Mouse (Mus musculus) G1E-ER4 (cell line): ENCODE measurements around the gene Prepl. TPM values are rescaled to one million over a fixed set of nuclear protein-coding genes. Genes with fewer than 3 reads are reported as not detected.

Source experiments
- GATA1 ChIP-seq: IDR thresholded peaks from one replicate; pipeline ENCODE4 v1.8.0; 2012; ENCODE audit warnings: low read length, inconsistent platforms
- polyA plus RNA-seq: library from polyadenylated mRNA; stranded (reverse); fragments of >175 nt; gene quantifications from 2 replicates; pipeline ENCODE4 v1.2.3, GENCODE M21; 2012

Gene Prepl
- polyA plus RNA-seq, 1 experiment, result 0.73 TPM

- TF ChIP-seq GATA1, result no peak
Observed at GRCm38 (mm10) chr17:85080781-85081180, 9.3 kb downstream of the Prepl start.

GRCm38 (mm10) chr17:85079276-85079675, 10.8 kb downstream of the Prepl start:
- no peak for TF ChIP-seq GATA1

GRCm38 (mm10) chr17:85074083-85074482, 16.0 kb downstream of the Prepl start:
- no peak for TF ChIP-seq GATA1

- TF ChIP-seq GATA1, result no peak
Observed at GRCm38 (mm10) chr17:85073214-85073613, 16.8 kb downstream of the Prepl start.

DNA sequence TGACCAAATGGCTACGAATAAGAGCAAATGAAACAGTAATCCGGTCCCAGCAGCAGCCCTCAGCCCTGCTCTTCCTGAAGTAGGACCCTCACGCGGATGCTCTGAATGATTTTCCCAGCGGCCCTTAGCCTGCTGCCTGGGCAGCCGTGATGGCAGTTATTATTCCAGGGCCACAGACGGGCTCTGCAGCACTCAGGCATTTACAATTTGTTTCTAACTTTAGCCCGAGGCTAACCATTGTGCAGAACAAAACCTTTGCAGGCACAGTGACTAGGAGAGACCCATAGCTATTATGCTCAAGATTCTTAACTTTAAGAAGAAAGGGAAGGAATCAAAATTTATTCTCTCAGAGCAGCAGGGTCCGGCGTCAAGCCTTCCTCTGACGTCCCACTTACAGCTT, 17.7 kb downstream of the Prepl start:
- TF ChIP-seq GATA1, result no peak

GRCm38 (mm10) chr17:85071088-85071775, 18.8 kb downstream of the Prepl start:
- TF ChIP-seq GATA1, result no peak

DNA sequence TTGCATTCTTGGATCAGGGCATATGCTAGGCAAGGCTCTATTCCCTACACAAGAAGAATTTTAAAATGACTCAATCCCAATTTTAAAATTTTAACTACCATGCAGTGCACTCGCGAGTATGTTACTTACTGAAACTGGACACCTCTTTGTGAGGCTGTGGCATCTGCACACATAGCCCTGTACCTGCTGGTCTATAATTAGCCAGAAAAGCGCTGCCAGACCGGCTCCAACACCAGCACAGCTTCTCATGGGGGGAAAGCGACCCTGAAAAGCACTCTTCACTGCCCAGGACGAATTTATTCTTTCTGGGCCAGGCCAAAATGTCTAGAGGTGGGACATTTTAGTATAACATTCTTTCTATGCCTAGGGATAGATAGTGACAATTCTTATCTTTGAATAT, 19.4 kb downstream of the Prepl start:
- no peak for TF ChIP-seq GATA1

GRCm38 (mm10) chr17:85067331-85067730, 22.7 kb downstream of the Prepl start:
- no peak for TF ChIP-seq GATA1

- TF ChIP-seq GATA1, result no peak
Observed at GRCm38 (mm10) chr17:85063560-85063959, 26.5 kb downstream of the Prepl start.

DNA sequence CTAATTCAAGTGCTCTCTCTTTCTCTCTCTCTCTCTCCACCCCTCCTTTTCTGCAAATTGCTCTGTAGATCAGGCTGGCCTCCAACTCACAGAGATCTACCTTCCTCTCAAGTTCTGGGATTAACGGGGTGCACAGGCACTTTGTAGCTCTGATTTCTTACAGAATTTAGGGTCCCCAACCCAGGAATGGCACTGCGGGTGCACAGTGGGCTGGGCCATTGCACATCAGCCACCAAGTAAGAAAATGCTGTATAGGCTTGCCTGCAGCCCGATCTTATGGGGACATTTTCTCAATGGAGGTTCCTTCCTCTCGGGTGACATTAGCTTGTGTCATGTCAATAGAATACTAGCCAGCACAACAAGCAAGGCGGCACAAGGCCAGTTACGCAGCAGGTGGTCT, 30.9 kb downstream of the Prepl start:
- TF ChIP-seq GATA1, result no peak

- no peak for TF ChIP-seq GATA1
Observed at GRCm38 (mm10) chr17:85058276-85058675, 31.8 kb downstream of the Prepl start.

DNA sequence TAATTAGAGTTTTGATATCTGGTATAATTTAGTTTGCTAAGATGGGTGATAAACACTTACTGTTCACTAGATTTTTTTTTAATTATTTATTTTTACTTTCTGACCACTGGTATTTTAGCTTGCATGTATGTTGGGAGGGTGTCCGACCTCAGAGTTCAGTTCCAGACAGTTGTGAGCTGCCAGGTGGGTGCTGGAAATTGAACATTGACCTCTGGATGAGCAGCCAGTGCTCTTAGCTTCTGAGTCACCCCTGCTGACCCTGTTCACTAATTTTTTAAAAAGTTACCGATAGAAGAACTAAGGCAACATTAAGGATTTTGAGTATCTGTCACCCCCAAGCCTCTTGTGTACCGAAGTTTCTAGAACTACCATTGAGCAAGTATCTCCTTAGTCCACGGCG, 41.7 kb downstream of the Prepl start:
- TF ChIP-seq GATA1, result no peak

DNA sequence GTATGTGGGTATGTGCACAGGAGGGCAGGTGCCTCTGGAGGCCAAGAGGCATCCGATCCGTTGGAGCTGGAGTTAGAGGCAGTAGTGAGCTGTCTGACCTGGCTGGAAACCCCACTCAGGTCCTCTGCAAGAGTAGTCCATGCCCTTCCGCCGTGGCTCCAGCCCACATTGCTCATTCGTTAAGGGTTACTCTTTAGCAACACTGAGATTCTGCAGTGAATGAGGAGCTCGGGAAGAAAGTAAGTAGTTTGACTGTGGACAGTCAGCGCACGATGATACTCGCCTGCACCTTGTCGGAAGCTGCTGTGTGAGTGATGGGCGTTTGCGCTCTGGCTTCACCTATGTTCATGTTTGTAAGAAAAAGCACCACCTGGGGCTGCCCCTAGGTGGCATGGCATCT, 44.9 kb downstream of the Prepl start:
- no peak for TF ChIP-seq GATA1

GRCm38 (mm10) chr17:85044466-85044865, 45.6 kb downstream of the Prepl start:
- no peak for TF ChIP-seq GATA1

DNA sequence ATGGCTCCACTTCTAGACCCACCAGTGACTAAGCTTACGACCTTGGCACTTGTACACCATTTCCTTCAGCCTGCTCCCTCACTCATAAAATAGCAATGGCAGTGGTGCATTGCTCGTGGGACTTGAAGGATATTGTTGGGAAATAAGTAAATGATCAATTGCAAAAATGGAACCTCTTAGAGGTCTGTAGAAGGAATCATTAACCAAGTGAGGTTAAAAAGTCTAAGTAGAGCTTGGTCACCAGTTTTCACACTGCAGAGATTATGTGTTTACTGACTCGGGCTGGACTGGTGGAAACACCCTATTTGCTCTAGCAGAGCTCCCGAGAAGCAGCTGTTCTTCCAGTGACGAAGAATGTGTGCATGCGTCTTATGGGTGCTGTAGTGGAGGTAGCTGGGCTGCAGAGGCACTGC, 46.6 kb downstream of the Prepl start:
- TF ChIP-seq GATA1, result no peak

- no peak for TF ChIP-seq GATA1
Observed at GRCm38 (mm10) chr17:85042419-85042818, 47.6 kb downstream of the Prepl start.

DNA sequence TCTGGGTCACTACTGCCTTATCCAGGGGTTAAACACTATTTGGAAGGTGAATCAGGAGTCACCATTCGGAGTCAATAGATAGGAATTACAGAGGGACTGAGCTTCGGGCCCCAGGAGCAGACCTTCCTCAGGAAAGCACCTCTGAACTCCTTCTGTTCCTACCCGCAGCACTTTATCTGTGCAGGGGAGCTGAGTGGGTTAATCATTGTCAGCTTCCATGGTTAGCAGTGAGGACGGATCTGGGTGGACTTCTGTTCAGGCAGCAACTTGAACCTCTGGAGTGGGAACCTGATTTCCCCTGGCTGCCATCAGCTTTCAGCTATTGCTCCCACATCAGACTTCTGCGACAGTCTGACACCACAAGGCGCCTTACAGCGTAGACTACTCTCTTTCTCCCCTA, 49.1 kb downstream of the Prepl start:
- TF ChIP-seq GATA1, result no peak

DNA sequence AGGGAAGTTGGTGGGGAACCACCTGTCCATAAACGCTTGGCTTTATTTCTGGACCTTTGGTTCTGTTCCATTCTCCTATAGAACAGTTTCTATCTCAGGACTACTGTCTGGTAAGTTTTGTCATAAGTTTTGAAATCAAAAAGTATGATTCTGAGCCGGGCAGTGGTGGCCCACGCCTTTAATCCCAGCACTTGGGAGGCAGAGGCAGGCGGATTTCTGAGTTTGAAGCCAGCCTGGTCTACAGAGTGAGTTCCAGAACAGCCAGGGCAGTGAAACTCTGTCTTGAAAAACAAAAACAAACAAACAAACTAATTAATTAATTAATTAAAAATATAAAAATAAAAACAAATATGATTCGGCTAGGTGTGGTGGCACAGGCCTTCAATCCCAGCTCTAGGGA, 51.3 kb downstream of the Prepl start:
- TF ChIP-seq GATA1, result no peak
